Mouse (Mus musculus) bone marrow macrophage, adult 2 months (primary cell): ENCODE data around the gene Myb.

ENCODE experiments used
- CTCF ChIP-seq: IDR thresholded peaks from 2 replicates; pipeline ENCODE4 v1.5.1; 2012; ENCODE audit warnings: low read depth, mild to moderate bottlenecking, low read length, moderate library complexity
- POLR2A ChIP-seq: IDR thresholded peaks from 2 replicates; pipeline ENCODE4 v1.6.1; 2012; ENCODE audit warnings: mild to moderate bottlenecking, low read depth, low read length, borderline replicate concordance

- TF ChIP-seq POLR2A (no peak), CTCF (no peak)
Observed at GRCm38 (mm10) chr10:21082447-21082846, 78.3 kb downstream of the Myb start.
